Mouse (Mus musculus) lung, postnatal 0 days (tissue): ENCODE measurements around the gene Cdh4. TPM values are rescaled to one million over a fixed set of nuclear protein-coding genes. Genes with fewer than 3 reads are reported as not detected.

Experiments
- ATAC-seq: fragments of 200-750 bp; cut with Nextera tagmentation; 2 replicates; pipeline ENCODE4 v1.8.0; 2017; ENCODE audit warnings: moderate library complexity
- DNase-seq: peaks from one replicate; pipeline ENCODE4 v3.0.0-alpha.2; 2016; ENCODE audit warnings: low spot score
- H3K27ac ChIP-seq: fragments of 300-500 bp; sonication (generic); 2 replicates; pipeline ENCODE4 v1.5.1; 2014; ENCODE audit warnings: antibody characterized with exemption, mild to moderate bottlenecking, low read length, mixed read lengths
- H3K27me3 ChIP-seq: fragments of 300-500 bp; sonication (generic); replicated peaks from 2 replicates; pipeline ENCODE4 v1.6.1; 2014; ENCODE audit warnings: low read length, mixed read lengths; ENCODE audit not compliant: insufficient read depth
- H3K36me3 ChIP-seq: fragments of 300-500 bp; sonication (generic); 2 replicates; pipeline ENCODE4 v1.6.1; 2014; ENCODE audit warnings: low read length, mixed read lengths; ENCODE audit not compliant: insufficient read depth
- H3K4me1 ChIP-seq: fragments of 300-500 bp; sonication (generic); 2 replicates; pipeline ENCODE4 v1.6.1; 2014; ENCODE audit warnings: antibody characterized with exemption, low read depth, low read length, mixed read lengths; ENCODE audit not compliant: insufficient read depth
- H3K4me2 ChIP-seq: fragments of 300-500 bp; sonication (generic); replicated peaks from 2 replicates; pipeline ENCODE4 v1.6.1; 2014; ENCODE audit warnings: low read depth, mild to moderate bottlenecking, low read length, moderate library complexity, mixed read lengths
- H3K4me3 ChIP-seq: fragments of 300-500 bp; sonication (generic); 2 replicates; pipeline ENCODE4 v1.5.1; 2014; ENCODE audit warnings: low read depth, low read length
- H3K9ac ChIP-seq: fragments of 300-500 bp; sonication (generic); replicated peaks from 2 replicates; pipeline ENCODE4 v1.6.1; 2014; ENCODE audit warnings: low read depth, mild to moderate bottlenecking
- H3K9me3 ChIP-seq: fragments of 300-500 bp; sonication (generic); 2 replicates; pipeline ENCODE4 v1.6.1; 2016; ENCODE audit warnings: low read length, mixed read lengths
- CTCF ChIP-seq: IDR thresholded peaks from 2 replicates; pipeline ENCODE4 v1.5.1; 2016; ENCODE audit warnings: antibody characterized with exemption, mild to moderate bottlenecking
- EP300 ChIP-seq: IDR thresholded peaks from 2 replicates; pipeline ENCODE4 v1.6.1; 2016; ENCODE audit warnings: antibody characterized with exemption, mild to moderate bottlenecking, control low read depth
- WGBS: fragments of 180-500 bp; shearing (Covaris S2); extraction: QIAGEN DNeasy Blood & Tissue Kit; methylation state at CpG from one replicate; pipeline ENCODE4 v1.1.7; 2014; 5-methylcytosine and 5-hydroxymethylcytosine counted together
- polyA plus RNA-seq: library from polyadenylated mRNA; unstranded; fragments of >200 nt; fragmentation: Nextera tagmentation; extraction: Ambion mirVana; gene quantifications from 2 replicates; pipeline ENCODE4 v1.2.1, GENCODE M21; 2015

Gene Cdh4
- polyA plus RNA-seq, 1 experiment from 2014 or later: 3.4 TPM

DNA sequence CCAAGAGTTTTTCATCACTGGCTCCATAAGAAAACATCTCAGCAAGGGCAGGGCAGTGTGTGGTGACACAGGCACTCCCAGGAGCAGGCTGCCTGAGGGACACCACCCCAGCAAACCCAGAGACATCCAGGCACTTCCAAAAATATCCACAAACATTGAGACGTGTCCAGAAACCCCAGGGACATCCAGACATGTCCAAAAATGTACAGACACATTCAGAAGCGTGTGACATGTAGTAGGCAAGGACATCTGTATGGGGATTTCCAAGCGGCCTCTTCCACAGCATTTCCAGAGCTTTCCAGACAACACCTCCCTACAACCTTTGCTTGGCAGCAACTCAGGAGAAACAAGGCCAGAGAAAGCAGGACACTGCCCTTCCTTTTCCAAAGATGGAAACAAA is 425.4 kb downstream of the Cdh4 start:
- ATAC-seq (0 out of 2 replicates have a peak, but pooled peaks have one; percentile 21), DNase-seq (no peak)
- no peak for TF ChIP-seq CTCF
- no peak for TF ChIP-seq EP300
- no peaks in the 10 kb centered on the region for H3K36me3 ChIP-seq
- no peak overlapping the region for H3K9ac ChIP-seq
- H3K9me3 ChIP-seq: no peaks in the 10 kb centered on the region
- no peak overlapping the region for H3K27ac ChIP-seq
- 47% methylated on average over 3 of the region's 3 CpGs for WGBS
- no peak overlapping the region for H3K4me2 ChIP-seq
- H3K4me3 ChIP-seq: no peak overlapping the region
- H3K27me3 ChIP-seq: no peaks in the 10 kb centered on the region
- no peaks in the 10 kb centered on the region for H3K4me1 ChIP-seq

DNA sequence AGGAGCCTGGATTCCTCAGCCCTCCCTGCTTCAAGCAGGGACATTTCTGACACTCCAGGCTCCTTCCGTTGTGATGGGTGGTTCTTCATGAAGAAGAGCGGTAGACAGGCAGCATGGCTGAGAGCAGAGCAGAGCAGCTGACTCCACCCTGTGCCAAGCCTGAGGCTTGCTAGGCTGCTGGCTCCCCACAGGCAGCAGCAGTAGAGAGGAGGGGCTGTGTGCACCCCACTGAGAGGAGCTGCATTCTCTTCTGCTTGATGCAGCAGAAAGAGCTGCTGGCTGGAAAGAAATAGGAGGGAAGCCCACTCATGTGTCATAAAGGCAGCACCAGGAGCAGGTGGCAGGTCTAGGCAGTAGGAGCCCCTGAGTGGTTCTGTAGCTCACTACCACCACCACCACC is 427.6 kb downstream of the Cdh4 start:
- Histone ChIP-seq H3K9ac (no peak overlapping the region), H3K4me2 (no peak overlapping the region), H3K9me3 (no peaks in the 10 kb centered on the region), H3K4me3 (no peak overlapping the region), H3K4me1 (no peaks in the 10 kb centered on the region), H3K36me3 (no peaks in the 10 kb centered on the region), H3K27me3 (no peaks in the 10 kb centered on the region), H3K27ac (no peak overlapping the region)
- ATAC-seq (no peak), DNase-seq (no peak)
- no peak for TF ChIP-seq EP300
- no peak for TF ChIP-seq CTCF
- WGBS: 21% methylated on average over 2 of the region's 2 CpGs

DNA sequence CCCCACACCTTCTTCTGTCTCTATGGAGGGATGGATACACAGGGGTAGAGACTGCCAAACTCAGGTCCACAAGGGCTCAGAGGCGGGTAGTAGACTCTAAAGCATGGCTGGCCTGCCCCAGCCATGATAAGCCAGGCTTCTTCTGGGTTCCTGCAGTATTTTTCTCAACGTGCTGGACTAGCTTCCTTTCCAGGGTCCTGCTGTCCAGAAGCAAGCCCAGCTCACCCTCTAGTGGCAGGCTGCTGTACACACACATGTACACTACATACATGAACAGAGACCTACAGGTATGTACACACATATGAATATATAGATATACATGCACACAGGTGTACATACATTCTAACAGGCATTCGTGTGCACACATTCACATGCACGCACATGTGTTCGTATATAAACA is 430.5 kb downstream of the Cdh4 start:
- WGBS: 61% methylated on average over 5 of the region's 5 CpGs
- ATAC-seq (no peak), DNase-seq (peak; percentile 49)
- H3K36me3 ChIP-seq: no peaks in the 10 kb centered on the region
- H3K27me3 ChIP-seq: no peaks in the 10 kb centered on the region
- H3K4me3 ChIP-seq: no peak overlapping the region
- H3K9ac ChIP-seq: no peak overlapping the region
- no peaks in the 10 kb centered on the region for H3K4me1 ChIP-seq
- TF ChIP-seq CTCF: peak; percentile 74
- no peak for TF ChIP-seq EP300
- H3K27ac ChIP-seq: no peak overlapping the region
- H3K4me2 ChIP-seq: no peak overlapping the region
- no peaks in the 10 kb centered on the region for H3K9me3 ChIP-seq

DNA sequence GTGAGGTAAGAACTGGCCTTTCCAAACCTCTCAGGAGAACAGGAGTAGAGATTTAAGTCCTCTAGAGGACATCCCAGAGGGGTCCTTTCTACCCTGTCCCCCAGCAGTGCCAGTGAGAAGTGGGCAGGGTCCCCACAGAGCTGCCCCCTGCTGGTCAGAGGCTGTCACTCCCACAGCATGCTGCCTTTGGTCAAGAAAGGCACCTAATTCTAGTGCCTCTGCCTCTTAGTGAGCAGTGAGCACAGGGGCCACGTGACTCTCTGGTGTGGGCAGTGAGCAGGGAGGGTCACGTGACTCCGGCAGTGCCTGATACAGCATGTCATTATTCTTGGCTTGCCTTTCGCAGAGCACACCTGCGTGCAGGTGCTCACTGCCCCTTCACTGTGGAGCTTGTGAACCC is 431.1 kb downstream of the Cdh4 start:
- H3K4me3 ChIP-seq: no peak overlapping the region
- no peaks in the 10 kb centered on the region for H3K4me1 ChIP-seq
- no peaks in the 10 kb centered on the region for H3K9me3 ChIP-seq
- no peak overlapping the region for H3K27ac ChIP-seq
- 30% methylated on average over 5 of the region's 5 CpGs for WGBS
- H3K36me3 ChIP-seq: no peaks in the 10 kb centered on the region
- ATAC-seq: peak; percentile 57
- H3K9ac ChIP-seq: no peak overlapping the region
- peak; percentile 63 for TF ChIP-seq CTCF
- no peak for TF ChIP-seq EP300
- peak; percentile 57 for DNase-seq
- no peaks in the 10 kb centered on the region for H3K27me3 ChIP-seq
- no peak overlapping the region for H3K4me2 ChIP-seq

DNA sequence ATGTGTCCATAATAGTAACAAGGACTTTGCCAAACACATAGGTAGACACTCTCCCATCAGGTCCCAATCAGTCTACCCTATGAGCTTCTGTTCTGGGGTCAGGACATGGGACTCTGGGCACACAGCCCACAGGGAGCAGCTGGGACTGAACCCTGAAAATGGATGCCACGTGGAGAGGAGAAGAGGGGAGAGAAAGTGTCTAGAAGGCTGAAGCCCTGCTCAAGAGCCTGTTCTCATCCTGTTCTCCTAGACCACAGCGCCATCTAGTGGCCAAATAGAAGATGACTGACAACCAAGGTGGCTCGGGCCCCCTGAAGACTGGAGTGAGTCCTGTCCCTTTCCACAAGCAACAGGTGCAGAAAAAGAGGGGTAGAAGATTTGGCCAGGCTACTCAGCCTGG is 432.9 kb downstream of the Cdh4 start:
- H3K36me3 ChIP-seq: no peaks in the 10 kb centered on the region
- 2% methylated on average over 3 of the region's 3 CpGs for WGBS
- TF ChIP-seq EP300 (no peak), CTCF (peak; percentile 90)
- peak; percentile 79 for DNase-seq
- no peaks in the 10 kb centered on the region for H3K27me3 ChIP-seq
- no peak overlapping the region for H3K27ac ChIP-seq
- H3K9me3 ChIP-seq: no peaks in the 10 kb centered on the region
- no peaks in the 10 kb centered on the region for H3K4me1 ChIP-seq
- H3K4me2 ChIP-seq: no peak overlapping the region
- no peak overlapping the region for H3K9ac ChIP-seq
- no peak overlapping the region for H3K4me3 ChIP-seq
- peak; percentile 34; the same call in 1 of the 2 replicates for ATAC-seq

DNA sequence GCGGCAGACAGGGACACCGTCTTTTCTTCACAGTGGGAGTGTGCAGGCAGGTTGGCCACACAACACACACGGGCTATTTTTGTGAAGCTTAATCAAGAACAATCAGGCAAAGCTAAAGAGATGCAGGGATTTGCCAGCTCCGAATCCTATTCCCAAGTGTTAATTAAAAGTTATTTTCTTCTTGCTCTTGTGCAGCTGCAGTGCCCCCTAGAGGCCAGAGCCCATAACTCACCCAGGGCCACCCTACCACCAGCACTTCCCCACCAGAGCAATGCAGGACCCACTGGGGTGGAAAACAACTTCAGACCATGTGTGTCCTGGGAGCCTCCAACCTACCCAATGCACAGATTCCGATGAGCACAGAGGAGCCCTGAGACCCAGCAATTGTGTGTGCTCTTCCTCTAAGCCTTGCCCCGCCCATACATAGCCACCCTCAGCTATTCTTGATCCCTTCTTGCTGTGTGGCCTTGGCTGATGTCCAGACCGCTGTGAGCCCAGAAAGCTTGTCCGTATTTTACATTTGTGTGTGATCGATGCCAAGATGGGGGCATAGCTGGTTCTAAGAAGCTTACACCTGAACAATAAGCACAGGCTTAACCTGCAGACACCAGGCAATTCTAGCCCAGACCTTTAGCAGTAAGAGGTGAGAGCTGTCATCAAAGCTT is 435.5 kb downstream of the Cdh4 start:
- Histone ChIP-seq H3K9ac (no peak overlapping the region), H3K4me3 (no peak overlapping the region), H3K9me3 (no peaks in the 10 kb centered on the region), H3K27ac (no peak overlapping the region), H3K4me2 (no peak overlapping the region), H3K36me3 (no peaks in the 10 kb centered on the region), H3K27me3 (no peaks in the 10 kb centered on the region), H3K4me1 (no peaks in the 10 kb centered on the region)
- DNase-seq (peak; percentile 19), ATAC-seq (no peak)
- TF ChIP-seq EP300 (no peak), CTCF (peak; percentile 65)
- 54% methylated on average over 9 of the region's 9 CpGs for WGBS

DNA sequence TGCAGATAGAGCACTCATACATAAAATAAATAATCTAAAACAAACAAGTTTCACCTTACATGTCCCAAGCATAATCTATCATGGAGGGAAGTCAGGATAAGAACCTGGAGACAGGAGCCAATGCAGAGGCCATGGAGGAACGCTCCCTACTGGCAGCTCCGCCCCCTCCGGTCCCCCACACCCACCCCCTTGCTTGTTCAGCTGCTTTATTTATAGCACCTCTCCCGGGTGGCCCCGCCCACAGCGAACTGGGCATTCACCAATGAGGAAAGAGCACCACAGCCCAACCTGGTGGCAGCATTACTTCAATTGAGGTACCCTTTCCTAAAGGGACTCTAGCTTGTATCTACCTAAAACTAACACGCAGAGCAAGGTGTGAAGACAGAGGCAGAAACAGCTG is 442.3 kb downstream of the Cdh4 start:
- H3K36me3 ChIP-seq: no peaks in the 10 kb centered on the region
- no peak overlapping the region for H3K4me3 ChIP-seq
- no peak for DNase-seq
- no peaks in the 10 kb centered on the region for H3K4me1 ChIP-seq
- no peak overlapping the region for H3K9ac ChIP-seq
- H3K4me2 ChIP-seq: no peak overlapping the region
- no peaks in the 10 kb centered on the region for H3K9me3 ChIP-seq
- H3K27me3 ChIP-seq: no peaks in the 10 kb centered on the region
- TF ChIP-seq CTCF (no peak), EP300 (no peak)
- no peak overlapping the region for H3K27ac ChIP-seq
- 21% methylated on average over 7 of the region's 7 CpGs for WGBS
- no peak for ATAC-seq
